Mouse (Mus musculus): ENCODE results near the gene Wipf2. TPM values are rescaled to one million over a fixed set of nuclear protein-coding genes. Genes with fewer than 3 reads are reported as not detected.
"Not testable (repeated sequence)": the region's sequence is repeated elsewhere in the genome, so short reads cannot be mapped to it uniquely, and the experiment has no call there.

The Wipf2 gene
- 1 to 10 TPM; 5.6 to 6.7 TPM for total RNA-seq (2021)
- long read RNA-seq, experiment 1, partial matches to known transcripts, result 0 of 3 reads
- long read RNA-seq, experiment 1, other reads (novel, unspliced or antisense), result 3 of 3 reads
- long read RNA-seq, experiment 2, result 0 reads

GRCm38 (mm10) chr11:98863028-98863750 is at the start of gene Wipf2:
Gene Wipf2 (plus strand): TSS chr11:98863638.
- intact Hi-C loops (cut with DNase I), result no loop called here

DNA sequence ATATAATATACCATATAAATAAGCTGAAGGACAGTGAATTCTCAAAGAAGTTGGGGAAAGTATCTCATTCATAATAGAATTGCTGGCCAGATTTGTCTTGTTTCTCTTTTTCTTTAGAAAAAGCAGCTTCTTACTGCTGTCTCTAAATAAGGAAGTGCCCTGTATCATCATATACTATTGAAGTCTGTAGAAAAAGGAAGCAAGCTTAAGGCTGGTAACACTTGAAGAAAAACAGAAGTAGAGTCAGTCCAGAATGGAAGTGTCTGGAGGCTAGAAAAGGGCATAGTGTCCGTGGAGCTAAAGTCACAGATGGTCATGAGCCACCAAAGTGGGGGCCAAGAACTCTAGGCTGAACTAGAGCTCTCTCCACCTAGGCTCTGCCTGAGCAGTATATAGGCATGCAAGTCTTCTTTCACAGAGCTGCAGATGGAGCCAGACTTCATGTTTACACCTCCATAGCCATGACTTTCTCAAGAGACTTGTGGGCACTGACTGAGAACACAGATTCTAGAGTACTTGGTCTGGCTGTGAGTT is 46.7 kb upstream of the Wipf2 start:
- intact Hi-C loops (cut with DNase I), result no loop called here
- DNase-seq, result no peak

More at GRCm38 (mm10) chr11:98863028-98863750, at the start of gene Wipf2:
- peak; percentile 92 to 93 for DNase-seq

DNA sequence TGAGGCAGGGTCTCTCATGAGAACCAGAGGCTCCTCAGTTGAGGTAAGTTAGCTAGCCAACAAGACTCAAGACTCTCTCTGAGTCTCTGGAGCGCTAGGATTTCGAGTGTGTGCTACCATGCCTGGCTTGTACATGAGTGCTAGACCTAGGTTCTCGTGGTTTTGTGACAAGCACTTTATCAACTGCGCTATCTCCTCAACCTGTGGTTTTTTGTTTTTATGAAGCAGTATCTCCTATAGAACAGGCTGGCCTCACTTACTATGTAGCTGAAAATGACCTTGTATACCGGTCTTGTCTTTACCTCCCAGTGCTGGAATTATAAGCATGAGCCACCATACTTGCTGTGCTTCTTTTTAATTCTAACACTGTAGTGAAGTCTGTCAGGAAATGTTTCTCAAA is 42.5 kb upstream of the Wipf2 start:
- intact Hi-C loops (cut with DNase I), result no loop called here
- no peak for DNase-seq

- intact Hi-C loops (cut with DNase I); DNase-seq: not testable (repeated sequence)
Measured at GRCm38 (mm10) chr11:98826071-98826470, 37.4 kb upstream of the Wipf2 start.

DNA sequence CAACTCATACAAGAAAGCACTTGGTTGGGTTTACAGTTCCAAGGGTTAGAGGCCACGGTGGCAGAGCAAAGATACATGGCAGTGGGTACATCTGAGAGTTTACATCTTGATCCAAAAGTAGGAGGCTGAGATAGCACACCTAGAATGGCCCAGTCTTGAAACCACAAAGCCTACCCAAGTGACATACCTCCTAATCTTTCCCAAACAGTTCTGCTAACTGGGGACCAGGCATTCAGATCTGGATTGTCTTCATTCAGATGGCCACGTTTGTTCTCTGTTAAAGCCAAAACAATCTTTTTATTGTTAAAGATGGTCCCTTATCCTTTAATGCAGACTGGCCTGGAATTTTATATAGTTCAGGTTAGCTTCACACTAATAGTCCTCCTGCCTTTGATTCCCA is 35.6 kb upstream of the Wipf2 start:
- intact Hi-C loops (cut with DNase I), result loop anchor here (2.0 kb wide), 2 partner anchors 39 to 127 kb away; partner anchors contain the start of gene Csf3

DNA sequence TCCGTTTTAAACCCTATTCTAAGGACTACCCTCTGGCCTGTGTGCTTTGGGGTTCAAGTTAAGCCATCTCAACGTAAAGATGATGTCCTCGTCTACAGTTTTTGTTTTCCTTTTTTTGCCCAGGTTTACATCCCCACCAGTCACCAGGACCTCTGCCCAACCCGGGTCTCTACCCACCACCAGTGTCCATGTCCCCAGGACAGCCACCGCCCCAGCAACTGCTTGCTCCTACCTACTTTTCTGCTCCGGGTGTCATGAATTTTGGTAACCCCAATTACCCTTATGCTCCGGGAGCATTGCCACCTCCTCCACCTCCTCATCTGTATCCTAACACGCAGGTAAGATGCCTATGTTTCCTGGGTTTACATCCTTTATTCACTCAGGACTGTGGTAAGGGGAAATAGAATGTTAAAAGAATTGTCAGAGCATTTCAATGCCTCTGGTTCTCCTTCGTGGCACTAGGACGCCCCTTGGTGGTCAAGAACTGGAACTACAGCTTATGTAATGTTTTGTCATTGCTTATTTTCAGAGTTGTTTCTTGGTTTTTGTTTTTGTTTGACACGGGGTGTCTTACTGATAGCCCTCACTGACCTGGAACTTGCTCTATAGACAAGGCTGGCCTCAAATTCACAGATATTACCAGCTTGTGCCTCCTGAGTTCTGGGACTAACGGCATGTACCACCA is 34.2 kb upstream of the Wipf2 start:
- intact Hi-C loops (cut with DNase I), result loop anchor here (2.0 kb wide), 2 partner anchors 40 to 128 kb away; partner anchors contain the start of gene Csf3
- no peak for DNase-seq

More for the DNA sequence above, 35.6 kb upstream of the Wipf2 start:
- no peak for DNase-seq

DNA sequence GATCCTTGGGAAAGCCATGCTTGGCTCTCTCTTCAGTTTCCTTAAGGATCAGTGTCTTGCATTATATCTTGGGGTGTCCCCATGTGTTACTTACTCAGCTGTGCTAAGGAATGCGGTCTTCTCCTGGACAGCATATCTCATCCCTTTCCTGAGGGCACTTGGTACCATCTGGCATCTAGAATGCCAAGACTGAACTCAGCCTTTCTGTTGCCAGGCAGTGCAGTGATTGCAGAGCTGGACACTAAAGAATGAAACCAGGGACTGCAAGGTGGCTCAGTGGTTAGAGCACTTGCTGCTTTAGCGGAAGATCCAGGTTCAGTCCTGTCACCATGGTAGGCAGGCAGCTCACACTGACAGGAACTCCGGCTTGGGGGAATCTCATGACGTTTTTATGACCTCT is 33.6 kb upstream of the Wipf2 start:
- intact Hi-C loops (cut with DNase I), result loop anchor here (2.0 kb wide), 2 partner anchors 41 to 129 kb away; partner anchors contain the start of gene Csf3
- no peak for DNase-seq

DNA sequence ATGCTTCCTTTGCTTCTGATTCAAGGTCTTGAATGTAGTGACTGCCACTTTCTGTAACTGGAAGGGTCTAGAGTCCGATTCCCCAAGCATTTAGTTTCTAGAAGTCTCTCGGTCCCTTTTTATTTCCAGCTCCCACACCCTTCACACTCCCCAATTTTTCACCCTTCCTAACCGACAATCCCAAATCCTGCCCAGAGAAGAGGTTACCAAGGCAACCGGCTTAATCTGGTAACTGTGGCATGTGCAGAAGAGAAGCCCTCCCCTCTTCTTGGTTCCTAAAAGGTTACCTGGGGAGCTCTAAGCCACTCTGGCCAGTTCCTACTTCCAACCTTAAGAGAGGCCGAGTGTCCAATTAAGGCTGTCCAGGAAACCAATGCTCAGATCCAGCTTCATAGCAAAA is 28.1 kb upstream of the Wipf2 start:
- DNase-seq, result no peak
- intact Hi-C loops (cut with DNase I), result no loop called here

GRCm38 (mm10) chr11:98835725-98836124 is 27.7 kb upstream of the Wipf2 start:
- no peak for DNase-seq
- intact Hi-C loops (cut with DNase I), result no loop called here

- DNase-seq, result no peak
- intact Hi-C loops (cut with DNase I), result no loop called here
Measured at GRCm38 (mm10) chr11:98836128-98836527, 27.3 kb upstream of the Wipf2 start.

- intact Hi-C loops (cut with DNase I), result no loop called here
Measured at GRCm38 (mm10) chr11:98836651-98837141, 26.7 kb upstream of the Wipf2 start, which contains the start of gene Rapgefl1. Gene Rapgefl1 (plus strand): TSS chr11:98836785.

DNA sequence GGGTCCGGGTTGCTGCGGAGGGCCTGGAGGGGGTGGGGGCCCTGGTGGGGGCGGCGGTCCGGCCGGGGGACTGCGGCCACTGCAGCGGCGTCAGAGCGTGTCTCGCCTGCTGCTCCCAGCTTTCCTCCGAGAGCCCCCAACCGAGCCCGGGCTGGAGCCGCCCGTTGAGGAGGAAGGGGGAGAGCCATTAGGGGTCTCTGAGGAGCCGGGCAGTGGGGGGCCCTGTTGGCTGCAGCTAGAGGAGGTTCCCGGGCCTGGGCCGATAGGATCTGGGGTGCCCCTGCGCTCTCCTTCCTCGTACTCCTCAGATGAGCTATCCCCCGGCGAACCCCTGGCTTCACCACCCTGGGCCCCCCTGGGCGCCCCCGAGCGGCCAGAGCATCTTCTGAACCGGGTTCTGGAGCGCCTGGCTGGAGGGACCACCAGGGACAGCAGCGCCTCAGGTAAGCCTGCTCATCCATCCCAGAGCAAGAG is 26.2 kb upstream of the Wipf2 start:
- intact Hi-C loops (cut with DNase I), result no loop called here
- no peak for DNase-seq

More at GRCm38 (mm10) chr11:98836651-98837141, 26.7 kb upstream of the Wipf2 start, which contains the start of gene Rapgefl1:
- DNase-seq, result peak; percentile 69 to 81

DNA sequence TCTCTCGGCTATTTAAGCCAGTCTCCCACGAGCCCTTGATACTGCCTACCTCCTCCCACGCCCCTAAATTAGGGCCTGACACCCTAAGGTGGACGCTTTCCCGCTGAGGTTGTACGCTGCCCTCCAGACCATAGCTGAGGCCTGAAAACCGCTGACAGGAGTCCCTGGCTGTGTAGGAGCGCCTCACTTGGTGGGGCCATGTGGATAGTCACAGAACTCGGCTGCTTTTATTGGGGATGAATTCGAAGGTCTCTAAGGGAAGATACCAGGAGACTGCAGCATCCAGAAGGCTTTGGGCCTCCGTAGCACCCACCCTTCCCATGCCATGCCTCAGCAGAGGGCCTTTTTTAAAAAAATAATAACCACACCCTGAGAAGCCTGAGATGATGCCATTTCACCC is 25.5 kb upstream of the Wipf2 start:
- intact Hi-C loops (cut with DNase I), result no loop called here
- DNase-seq, result no peak

GRCm38 (mm10) chr11:98838512-98838911 is 24.9 kb upstream of the Wipf2 start:
- intact Hi-C loops (cut with DNase I), result no loop called here
- no peak for DNase-seq

DNA sequence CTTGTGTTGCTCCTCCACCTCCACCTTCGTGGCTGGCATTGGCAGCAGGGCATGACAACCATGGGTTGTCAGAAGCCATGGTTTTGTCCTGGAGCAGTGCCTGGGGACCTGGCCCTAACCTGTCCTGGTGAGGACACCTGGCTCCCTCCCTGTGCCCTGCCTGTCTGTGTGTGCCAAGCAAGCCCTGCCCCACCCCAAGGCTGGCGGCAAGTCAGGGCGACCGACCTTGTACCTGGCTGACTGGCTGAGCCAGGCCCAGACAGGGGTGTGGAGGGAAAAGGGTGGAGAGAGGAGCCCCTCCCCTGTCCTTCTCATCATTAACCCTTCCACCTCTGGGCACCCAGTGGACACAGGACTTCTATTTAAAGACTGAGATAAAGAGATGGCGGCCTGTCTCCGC is 24.0 kb upstream of the Wipf2 start:
- intact Hi-C loops (cut with DNase I), result no loop called here
- no peak for DNase-seq

DNA sequence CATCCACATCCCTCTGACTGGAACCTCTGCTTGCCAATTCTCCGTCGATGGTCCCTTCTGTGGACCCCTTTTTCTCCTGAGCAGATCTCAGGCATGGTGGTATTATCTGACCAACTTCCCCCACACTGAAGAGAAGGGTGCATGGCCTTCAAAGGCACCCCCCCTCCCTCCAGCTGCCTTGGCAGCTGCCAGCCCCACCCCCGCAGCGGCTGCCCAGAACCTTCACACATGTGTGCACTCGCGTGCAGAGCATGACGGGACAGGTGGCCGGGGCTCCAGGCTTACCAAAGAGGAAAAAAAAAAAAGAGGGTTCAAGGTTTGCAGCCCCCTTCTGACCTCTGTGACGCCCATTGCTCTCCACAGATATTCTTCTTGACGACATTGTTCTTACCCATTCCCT is 23.5 kb upstream of the Wipf2 start:
- intact Hi-C loops (cut with DNase I), result no loop called here
- no peak for DNase-seq

GRCm38 (mm10) chr11:98846016-98846415 is 17.4 kb upstream of the Wipf2 start:
- intact Hi-C loops (cut with DNase I), result no loop called here
- no peak for DNase-seq

DNA sequence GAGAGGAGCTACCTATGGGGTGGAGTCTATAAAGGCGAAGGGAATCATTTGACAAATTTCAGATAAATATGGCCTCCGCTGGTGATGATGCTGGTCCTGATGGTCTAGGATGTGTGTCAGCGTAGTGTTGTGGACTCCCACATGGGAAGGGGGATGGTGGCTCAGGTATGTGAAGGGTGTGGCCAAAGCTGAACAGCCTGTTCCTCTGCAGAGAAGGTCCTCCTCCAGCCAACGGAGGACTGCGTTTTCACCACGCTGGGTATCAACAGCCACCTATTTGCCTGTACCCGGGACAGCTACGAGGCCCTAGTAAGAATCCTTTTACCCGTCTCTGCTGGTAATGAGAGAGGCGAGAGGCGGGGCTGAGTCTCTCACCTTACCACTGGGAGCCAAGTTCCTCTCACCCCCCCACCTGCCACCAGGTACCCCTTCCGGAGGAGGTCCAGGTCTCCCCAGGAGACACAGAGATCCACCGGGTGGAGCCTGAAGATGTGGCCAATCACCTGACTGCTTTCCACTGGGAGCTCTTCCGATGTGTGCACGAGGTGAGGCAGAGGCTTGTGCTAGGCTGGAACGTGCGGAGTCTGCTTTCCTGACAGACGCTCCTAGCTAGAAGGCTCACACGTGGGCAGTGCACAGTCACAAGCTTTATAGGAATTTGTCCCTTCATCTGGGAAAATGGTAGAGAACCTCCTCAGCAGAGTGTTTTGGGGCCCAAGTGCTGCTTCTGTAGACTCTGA is 16.4 kb upstream of the Wipf2 start:
- DNase-seq, result no peak
- intact Hi-C loops (cut with DNase I), result no loop called here

DNA sequence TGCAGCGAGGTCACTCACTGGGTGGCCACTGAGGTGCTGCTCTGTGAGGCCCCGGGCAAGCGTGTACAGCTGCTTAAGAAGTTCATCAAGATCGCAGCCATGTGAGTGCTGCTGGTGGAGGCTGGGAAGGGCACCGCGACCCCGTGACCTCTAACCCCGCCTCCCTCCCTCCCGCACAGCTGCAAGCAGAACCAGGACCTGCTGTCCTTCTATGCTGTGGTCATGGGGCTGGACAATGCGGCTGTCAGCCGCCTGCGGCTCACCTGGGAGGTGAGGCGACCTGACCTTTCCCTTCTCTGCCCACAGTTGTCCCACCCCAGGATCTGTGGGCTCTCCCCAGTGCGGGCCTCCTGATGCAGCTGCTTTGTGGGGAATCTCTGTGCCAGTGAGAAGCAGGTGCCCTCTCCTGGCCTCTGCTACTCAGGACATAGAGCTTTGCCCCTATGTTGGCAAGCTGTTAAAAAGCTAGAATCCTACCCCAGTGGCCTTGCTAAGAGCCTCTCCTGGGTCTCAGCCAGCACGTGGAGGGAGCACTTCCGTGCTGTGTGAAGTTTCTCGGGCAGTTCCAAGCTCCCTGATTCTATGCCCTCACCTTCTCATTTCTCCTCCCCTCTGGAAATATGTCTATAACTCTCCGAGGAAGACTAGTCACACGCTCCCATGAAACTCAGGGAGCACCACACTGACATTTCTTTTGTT is 14.1 kb upstream of the Wipf2 start:
- intact Hi-C loops (cut with DNase I), result no loop called here
- no peak for DNase-seq
